Mouse (Mus musculus) spleen, postnatal 36 days (tissue): Measurements from ENCODE around the gene Opn4.

Experiments
- DNase-seq, 2 experiments: peaks; one replicate each; pipeline ENCODE4 v3.0.0; 2022; ENCODE audit warnings: low spot score in 2 of 2, mixed read lengths in 1 of 2

Gene Opn4

DNA sequence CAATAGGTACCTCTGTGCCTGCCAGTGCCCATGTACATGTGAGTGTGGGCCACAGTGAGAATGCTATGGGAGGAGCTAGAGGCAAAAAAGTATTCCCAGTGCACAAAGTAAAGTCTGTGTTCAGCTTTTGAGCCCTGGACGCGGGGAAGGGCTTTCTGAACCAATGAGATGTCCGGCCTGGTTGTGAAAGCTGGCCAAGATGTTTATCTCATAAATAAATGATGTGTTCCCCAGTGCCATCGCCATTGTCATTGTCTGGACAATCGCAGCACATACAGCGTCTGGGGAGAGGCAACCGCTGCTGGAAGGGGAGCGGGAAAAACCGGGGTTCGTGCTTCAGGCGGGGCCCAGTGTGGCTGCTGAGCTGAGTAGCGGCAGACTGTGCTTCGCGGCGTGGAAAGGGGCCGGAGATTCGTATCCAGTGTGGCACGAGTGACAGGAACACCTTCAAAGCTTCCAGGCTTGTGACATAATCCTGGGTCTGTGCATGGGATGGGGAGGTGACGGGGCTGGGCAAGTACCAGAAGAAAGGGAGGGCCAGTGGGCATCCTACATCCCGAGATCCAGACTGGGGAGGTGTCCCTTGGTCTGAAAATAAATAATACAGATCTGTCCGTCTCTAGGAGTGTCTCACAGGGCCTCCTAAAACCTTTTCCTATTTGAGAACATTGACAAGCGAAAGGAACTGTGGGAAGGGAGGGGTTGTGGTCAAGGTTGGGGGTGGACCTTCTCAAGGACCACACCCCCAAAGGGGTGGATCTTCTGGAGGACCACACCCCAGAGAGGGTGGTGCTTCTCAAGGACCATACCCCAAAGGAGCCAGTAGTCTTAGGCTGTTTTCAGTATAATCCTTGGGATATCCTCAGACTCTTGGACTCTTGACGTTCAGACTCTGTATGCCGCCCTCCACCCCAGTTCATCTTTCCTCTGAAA, 8.9 kb downstream of the Opn4 start:
- DNase-seq = no peak

DNA sequence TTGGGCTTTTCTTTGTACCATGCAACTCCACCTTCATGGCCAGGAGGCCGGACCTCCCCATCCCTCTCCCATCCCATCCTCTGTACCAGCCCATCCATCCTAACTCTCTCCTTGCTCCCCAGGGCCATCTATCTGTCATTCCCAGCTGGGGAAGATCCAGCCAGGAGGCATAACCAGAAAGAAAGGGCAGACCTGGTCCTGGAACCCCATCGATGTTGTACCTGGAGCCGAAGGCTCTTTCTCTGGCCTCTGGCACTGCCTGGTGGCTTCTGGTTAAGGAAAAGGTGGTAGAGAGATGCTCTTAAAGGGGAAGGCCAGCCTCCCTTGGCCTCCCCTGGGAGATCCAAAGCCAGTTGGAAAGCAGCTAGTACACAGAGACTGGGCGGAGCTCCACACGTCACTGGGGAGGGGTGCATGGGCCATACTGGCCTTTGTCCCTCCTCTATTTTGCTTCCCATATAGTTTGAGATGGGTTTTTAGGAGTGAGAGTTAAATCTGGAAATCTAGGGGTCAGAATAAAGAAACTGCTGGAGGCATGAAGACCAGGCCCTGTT, 9.8 kb downstream of the Opn4 start:
- no peak for DNase-seq

DNA sequence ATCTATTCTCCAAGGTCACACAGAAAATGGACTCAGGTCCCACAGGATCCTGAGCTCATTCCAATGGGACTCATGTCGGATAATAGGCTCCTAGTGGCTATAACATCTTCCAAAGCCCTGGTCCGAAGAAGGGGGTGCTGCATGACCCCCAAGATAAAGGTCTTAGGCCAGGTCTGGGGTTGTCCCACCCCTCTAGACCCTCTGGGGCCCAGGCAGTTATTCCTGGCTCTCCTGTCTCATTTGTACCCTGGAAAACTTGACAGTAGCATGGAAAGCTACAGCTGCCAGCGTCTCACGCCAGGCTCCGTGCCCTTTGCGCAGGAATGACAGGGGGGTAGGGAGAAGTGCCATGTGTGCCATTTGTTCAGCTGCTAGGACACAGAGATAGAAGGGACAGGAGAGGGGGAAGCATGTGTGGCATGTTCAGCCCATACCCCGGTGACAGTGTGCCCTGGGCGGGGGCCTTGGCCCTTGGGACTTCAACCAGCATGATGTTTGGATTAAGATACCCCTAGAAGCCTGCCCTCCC, 10.7 kb downstream of the Opn4 start:
- no peak for DNase-seq

DNA sequence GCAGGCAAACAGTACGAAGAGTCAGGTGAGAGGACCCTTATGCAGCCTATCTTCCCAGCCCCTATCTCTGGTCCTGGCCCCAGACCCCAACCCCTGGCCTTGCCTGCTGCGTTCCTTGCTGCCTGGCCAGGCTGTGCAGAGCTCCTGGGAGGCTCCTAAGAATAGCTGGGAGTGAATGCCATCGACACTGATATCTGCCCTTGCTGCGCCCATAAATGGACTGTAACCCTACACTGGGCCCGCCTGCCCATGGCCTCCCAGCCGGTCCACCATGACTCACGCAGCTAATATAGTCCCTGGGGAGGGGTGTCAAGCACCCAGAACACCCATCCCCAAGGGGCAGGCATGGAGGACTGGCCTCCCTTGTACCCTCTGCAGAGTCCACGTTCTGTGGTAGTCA, 11.4 kb downstream of the Opn4 start, which contains the start of gene Ldb3:
TSS of gene Ldb3 (minus strand) at position 185 of the 400 bp plus-strand sequence.
- DNase-seq = no peak

DNA sequence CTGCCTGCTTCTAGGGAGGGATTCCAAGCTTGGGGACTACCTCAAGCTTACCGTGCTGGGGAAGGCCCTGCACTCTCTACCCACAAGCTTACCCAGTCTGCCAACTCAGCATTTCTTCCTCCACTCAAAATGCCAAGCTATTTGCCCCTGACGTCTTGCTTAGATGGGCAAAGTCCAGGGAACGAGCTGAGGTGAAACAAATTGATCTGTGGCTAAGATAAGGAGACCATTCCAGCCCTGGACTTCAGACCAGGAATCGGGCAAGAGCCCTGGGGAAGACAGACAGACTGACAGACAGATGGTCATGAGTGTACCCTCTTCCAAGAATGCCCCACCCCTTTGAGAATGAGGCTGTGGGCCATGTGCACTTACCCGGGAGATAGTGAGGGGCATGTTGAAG, 11.9 kb downstream of the Opn4 start:
- no peak for DNase-seq

DNA sequence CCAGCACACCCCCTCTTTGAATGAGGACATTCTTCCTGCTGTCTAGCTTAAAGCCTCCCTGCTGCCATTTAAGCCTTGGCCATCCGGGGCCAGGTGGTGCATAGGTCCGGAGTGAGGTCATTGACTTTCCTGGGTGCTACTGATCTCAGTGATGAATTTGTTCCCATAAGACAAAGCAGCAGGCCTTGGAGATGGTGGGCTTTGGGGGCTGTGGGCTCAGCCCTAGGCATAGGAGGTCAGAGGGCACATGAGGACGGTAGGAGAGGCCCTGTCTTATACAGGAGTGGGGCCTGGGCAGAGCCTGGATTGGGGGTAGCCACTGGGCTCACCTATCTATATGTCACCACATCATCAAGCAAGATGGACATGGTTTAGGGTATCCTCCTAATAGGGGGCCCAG, 13.1 kb downstream of the Opn4 start:
- no peak for DNase-seq

DNA sequence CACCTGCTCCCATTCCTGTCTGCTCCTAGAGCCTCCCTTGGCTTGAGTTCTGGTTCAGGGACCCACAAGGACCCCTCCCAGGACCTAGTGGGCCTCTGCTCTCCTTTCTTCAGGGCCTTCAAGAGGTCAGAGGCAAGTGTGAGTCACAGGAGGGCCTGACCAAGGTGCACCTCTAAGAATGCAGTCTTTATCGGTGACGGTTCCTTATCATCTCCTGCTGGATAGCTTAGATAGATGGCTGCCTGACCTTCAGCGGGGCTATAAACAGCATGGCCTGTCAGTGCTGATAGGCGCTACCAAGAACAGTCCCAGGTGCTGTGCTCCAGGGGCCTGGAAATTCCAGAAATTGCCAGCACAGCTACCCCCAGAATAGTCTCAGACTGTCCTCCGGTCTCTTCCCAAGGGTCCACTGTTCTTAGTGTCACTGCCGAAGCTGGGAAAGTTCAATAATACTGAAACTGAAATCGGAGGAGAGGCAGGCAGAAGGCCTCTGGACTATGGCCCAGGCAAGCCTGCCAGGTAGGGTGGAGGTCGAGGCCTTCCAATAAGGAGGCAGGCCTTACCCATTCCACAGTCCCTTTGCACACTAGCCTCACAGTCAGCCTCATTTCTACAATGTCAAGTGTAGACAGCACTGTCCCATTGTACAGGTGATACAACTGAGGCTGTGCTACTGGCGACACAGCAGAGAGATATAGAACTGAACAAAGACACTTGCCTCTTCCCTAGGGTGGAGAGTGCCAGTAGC, 14.4 kb downstream of the Opn4 start:
- no peak for DNase-seq

DNA sequence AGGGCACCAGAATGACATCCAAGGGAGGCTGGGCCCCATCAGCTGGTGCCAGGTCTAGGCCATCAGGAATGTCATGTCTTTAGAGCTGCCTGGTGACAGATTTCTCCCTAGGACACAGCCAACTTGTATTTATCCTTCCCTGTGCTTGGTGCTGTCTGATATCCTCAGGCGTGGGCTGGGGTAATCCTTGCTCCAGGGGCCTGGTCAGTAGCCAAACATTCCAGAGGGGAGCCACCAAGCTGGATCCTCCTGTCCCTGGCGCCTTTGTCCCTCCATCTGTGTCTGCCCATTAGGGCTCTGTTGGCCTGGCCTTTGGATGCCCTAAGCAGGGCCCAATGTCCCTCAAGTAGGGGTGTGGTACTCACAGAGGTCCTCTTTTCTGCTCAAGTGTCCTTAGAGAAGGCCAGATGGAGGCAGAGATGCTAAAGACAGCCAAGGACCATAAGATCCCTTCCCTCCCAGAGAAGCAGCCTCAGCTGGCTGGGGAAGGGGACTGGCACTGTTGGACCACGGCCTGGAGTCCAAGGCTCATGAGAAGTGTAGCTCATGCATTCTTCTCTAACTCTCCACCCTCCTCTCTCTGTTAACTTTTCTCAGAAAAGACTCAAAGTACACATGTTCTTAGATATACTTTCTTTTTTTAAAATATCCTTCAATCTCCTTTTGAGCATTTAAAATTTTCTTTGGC, 17.1 kb downstream of the Opn4 start:
- no peak for DNase-seq

DNA sequence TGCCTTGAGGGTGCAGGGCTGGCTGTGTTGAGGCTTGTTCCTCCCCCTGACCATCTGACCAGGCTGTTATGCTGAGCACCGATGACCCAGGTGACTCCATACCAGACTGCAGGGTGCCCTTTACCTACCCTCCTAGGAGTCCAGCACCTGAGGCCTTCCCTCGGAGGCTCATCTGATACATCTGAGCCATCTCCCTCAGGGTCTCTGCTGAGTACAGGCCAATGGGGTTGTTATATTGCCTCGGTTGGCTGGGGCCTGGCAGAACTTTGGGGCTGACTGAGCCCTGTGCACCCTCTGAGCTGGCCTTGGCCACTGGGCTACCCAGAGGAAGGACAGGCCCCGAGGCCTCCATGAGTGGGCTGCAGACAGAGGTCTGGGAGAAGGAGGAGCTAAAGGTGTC, 23.1 kb downstream of the Opn4 start:
- no peak for DNase-seq

DNA sequence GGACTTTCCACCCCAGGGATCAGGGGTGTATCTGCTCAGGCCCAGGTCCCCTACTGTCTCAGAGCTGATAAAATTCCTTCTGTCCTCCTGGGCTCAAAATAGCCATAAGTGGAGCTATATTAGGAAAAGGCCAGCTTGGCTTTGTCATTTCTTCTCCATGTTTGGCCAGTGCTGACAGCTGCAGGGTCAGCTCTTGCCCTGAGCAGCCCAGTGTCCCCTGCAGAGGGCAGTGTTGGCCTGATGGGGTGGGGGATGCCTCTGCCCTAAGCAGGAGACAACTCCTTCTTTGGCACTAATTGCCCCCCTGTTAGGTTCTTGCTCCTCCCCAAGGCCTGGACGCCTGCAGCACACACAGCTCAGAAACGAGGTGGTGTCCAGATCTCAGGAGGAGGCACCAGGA, 25.9 kb downstream of the Opn4 start:
- no peak for DNase-seq

DNA sequence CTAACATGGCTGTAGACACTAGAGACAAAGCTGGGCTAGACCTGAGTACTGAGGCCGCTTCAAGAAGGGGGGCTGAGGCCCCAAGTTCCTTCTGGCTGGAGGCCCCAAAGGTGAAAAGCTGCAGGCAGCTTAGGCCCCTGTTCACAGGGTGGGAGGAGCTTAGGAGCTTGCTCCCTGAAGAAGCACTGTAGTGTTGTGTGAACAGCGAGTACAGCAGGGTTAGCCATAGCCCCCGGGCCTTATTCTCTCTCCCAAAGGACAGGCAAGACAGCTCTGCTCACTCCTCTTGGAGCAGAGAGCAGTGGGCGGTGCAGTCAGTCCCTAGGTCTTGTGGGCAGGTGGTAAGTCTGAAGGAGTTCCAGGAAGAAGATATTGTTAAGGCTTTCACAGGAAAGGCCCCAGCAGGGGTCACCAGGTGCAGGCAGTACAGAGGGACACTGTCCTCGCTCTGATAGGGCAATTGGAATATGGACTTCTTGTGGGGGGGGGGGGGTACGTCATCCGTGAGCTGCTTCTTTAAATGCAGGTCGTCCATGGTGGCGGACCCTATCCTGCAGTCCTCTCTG, 26.5 kb downstream of the Opn4 start:
- DNase-seq = no peak

DNA sequence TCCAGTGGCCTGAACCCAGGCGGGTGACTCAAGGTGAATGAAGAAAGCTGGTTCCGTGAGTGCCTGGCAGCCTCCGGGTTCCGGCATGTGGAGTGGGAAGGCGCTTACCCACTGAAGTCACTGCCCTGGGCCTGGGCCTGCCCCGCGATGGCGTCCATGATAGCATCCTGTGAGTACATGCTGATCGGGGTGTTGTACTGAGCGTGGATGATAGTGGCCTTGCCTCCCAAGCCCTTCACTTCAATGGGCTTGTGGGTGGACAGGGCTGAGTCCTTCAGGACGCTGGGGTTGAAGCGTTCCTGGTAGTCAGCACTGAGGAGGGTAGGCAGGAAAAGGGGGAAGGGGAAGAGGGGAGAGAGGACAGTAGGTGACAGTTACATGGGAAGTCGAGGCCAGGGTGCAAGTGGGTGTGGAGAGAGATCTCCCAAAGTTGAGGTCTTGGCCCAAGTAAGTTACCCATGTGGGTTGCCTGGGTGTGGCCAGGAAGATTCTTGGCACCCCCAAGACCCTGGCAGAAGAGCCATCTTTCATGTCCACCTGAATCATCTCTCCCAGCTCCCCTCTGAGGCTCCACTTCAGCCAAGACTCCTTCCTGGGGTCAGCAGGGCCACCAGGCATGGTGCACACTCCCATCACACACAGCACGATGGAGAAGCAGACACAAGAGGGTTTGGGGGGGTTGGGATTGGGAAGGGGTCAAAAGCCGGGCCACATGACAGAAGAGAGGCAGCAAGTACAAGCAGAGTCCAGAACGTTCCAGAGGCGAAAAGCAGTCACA, 28.1 kb downstream of the Opn4 start:
- DNase-seq = no peak

DNA sequence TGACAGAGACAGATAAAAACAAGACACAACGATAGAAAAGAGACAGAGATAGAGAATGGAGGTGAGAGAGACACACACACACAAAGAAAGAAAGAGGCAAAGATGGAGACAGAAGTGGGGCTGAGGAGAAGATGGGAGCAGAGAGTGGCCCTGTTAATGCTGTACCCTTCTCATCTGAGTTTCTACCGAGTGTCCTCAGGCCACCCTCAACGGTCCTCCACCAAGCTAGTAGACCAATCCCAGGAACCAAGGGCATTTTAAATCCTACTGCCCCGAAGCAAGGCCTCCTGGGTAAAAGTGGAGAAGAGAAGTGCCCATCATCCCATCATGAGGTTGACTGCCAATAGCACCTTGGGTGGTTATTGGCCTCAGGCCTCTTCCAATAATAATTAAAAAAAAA, 29.0 kb downstream of the Opn4 start:
- no peak for DNase-seq

DNA sequence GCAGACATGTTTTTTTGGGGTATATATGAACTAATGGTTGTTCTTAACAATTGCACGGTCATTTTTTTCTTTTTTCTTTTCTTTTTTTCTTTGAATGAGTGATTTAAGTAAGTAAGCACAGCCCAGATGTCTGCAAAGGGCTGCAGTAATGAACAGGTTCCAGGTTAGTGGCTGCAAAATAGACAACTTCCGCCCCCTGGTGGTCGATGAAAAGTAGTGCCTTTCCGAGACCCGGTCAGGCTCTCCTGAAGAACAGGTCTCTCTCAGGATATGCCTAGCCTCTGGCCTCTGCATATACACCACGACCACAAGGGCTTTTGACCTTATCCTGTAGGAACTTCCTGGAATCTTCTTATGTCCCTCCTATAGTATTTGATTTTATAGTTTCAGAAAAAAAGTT, 29.6 kb downstream of the Opn4 start:
- DNase-seq = peak; percentile 9 to 17

DNA sequence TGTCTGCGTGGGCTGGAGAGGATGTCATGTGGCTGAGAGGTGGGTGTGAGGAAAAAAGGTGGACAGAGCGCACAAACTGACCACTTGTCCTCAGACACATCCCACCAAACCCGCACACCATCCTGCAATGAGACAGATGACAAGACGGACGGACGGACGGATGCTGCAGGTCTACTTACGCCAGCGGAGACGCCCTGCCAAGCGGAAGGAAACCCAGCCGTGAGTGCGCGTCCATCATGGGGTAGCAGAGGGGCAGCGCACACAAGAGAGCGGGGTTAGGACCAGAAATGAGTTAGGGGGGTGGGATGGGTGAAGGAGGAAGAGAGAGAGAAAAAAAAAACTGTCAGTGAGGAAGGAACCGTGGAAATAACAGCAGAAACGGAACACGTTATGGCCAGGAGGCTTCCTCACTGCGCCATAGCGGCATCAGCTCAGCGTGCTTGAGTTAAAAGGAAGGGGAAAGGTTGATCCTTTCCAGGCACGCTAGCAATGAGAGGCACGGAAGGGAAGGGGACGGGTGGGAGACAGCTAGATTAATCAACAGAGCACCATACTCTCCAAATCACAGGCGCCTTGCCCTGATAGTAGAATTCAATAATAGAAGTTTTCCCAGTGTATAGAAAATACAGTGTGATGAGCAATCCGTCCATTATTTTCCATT, 30.3 kb downstream of the Opn4 start:
- DNase-seq = no peak

DNA sequence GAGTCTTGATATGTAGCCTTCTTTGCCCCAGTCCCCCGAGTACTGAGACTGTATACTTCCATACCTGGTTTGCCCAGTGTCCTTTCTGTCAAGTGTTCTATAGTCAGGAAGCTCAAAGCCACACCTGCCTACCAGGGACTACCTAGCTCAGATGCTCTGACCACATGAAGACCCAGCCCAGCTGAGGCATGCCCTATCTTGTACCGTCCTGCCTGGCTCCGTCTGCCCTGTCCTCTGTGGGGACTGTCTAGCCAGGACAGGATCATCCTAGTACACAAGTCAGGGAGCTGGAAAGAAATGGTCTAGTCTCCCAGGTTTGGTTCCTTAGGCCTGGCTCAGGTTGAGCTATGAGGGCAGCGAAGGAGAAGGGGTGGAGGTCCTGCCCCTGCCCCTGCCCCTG, 31.3 kb downstream of the Opn4 start:
- DNase-seq = no peak

DNA sequence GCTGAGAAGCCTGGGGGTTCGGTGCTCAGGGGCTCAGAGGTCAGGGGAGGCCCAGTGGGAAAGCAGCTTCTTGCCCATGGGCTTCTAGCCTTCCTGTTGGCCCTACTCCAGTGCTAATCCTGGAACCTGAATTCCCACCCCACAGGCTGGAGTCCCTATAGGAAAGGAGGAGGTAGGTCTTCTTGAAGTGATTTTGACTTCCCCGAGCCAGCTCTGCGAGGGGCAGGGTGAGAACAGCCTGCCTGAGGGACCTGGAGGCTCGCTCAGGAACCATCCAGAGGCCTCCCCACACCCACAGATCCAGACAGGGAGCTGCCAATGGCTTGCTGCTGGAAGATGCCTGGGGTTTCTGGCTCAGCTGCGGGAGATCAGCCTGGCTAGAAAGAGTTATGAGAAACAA, 32.2 kb downstream of the Opn4 start:
- no peak for DNase-seq

DNA sequence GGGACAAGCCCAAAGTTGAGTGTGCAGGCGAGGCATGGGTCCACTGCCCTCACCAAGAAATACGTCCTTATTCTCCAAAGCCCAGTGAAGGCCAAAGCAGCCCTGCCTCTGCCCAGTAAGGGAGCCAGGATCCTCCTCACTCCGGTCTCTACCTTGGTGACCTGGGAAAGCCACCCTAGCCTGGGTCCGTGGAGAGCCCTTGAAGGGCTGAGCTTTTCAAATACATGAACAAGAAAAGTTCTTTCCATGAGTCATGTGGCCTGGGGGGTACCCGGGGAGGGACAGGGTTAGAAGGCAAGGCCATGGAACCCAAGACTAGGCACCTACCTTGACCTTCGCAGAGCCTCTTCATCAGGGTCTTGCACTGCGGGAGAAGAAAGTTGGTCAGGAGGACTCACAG, 33.4 kb downstream of the Opn4 start:
- no peak for DNase-seq

DNA sequence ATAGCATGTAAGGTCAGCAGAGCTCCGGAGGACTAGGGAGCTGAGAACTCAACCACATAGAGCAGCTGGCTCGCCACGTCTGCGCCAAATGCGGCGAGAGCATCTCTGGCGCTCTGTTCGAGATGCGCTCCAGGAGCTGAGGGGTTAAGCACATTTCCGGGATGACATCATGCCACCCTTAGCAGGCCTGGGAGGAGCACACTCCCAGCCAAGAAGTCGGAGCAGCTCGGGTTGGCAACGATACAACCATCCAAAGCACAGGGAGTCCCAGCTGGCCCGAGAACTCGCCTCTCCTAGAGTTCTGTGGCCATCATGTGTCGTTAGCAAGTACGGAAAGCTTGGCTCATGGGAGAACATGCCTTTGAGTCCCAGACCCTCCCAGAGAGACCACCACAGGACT, 34.2 kb downstream of the Opn4 start:
- no peak for DNase-seq

DNA sequence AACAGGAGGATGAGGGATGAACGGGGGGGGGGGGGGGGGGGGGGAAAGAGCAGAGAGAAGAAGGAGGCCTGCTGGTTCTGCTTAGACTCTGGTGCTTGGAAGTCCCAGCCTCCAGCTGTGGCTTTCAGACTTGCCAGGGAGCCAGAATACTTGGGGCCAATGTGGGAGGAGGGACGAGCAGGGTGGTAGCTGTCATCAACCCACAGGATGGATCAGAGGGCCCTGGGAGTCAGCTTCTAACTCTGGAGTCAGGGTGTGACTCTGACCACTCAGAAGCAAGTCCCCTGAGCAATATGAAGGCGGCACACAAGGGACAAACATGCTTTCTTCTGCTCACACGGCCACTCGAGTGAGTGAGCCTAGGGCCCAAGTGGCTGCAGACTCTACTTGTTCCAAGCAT, 35.3 kb downstream of the Opn4 start:
- DNase-seq = no peak
